Mouse (Mus musculus) kidney, embryonic 16.5 days (tissue): Measurements from ENCODE around the gene Traf3. TPM values are rescaled to one million over a fixed set of nuclear protein-coding genes. Genes with fewer than 3 reads are reported as not detected.

Experiments used
- ATAC-seq: fragments of 200-750 bp; cut with Nextera tagmentation; 2 replicates; pipeline ENCODE4 v1.8.0; 2017; ENCODE audit warnings: moderate TSS enrichment; ENCODE audit not compliant: low FRiP score, low TSS enrichment
- H3K27ac ChIP-seq: fragments of 300-500 bp; sonication (generic); 2 replicates; pipeline ENCODE4 v1.5.1; 2014; ENCODE audit warnings: low read length
- H3K27me3 ChIP-seq: fragments of 300-500 bp; sonication (generic); 2 replicates; pipeline ENCODE4 v1.6.1; 2014; ENCODE audit warnings: low read length, control low read depth, mixed read lengths; ENCODE audit not compliant: insufficient read depth
- H3K36me3 ChIP-seq: fragments of 300-500 bp; sonication (generic); 2 replicates; pipeline ENCODE4 v1.6.1; 2014; ENCODE audit warnings: low read length, control low read depth, mixed read lengths; ENCODE audit not compliant: insufficient read depth
- H3K4me1 ChIP-seq: fragments of 300-500 bp; sonication (generic); 2 replicates; pipeline ENCODE4 v1.6.1; 2014; ENCODE audit warnings: low read length, control low read depth, mixed read lengths; ENCODE audit not compliant: insufficient read depth
- H3K4me2 ChIP-seq: fragments of 300-500 bp; sonication (generic); replicated peaks from 2 replicates; pipeline ENCODE4 v1.6.1; 2014; ENCODE audit warnings: low read depth, low read length
- H3K4me3 ChIP-seq: fragments of 300-500 bp; sonication (generic); 2 replicates; pipeline ENCODE4 v1.5.1; 2014; ENCODE audit warnings: mild to moderate bottlenecking, low read length
- H3K9ac ChIP-seq: fragments of 300-500 bp; sonication (generic); replicated peaks from 2 replicates; pipeline ENCODE4 v1.6.1; 2014; ENCODE audit warnings: low read length
- H3K9me3 ChIP-seq: fragments of 300-500 bp; sonication (generic); 2 replicates; pipeline ENCODE4 v1.6.1; 2016; ENCODE audit warnings: low read length, control low read depth
- WGBS: fragments of 180-500 bp; shearing (Covaris S2); extraction: QIAGEN DNeasy Blood & Tissue Kit; methylation state at CpG from one replicate; pipeline ENCODE4 v1.1.7; 2014; 5-methylcytosine and 5-hydroxymethylcytosine counted together
- polyA plus RNA-seq: library from polyadenylated mRNA; unstranded; fragments of >200 nt; fragmentation: Nextera tagmentation; extraction: Ambion mirVana; gene quantifications from 2 replicates; pipeline ENCODE4 v1.2.1, GENCODE M21; 2015

Gene Traf3
- polyA plus RNA-seq, 1 experiment from 2014 or later: 8.9 TPM

- Histone ChIP-seq H3K4me3 (no peak overlapping the region), H3K9ac (no peak overlapping the region), H3K4me2 (no peak overlapping the region), H3K36me3 (no peaks in the 10 kb centered on the region), H3K27ac (no peak overlapping the region), H3K4me1 (peaks cover 20% of the 10 kb centered on the region), H3K27me3 (no peaks in the 10 kb centered on the region), H3K9me3 (no peaks in the 10 kb centered on the region)
- WGBS: 85% methylated on average over 5 of the region's 5 CpGs
- no peak for ATAC-seq
These were observed 24.2 kb downstream of the Traf3 start for GRCm38 (mm10) chr12:111190355-111190754.

GRCm38 (mm10) chr12:111190891-111191290, 24.7 kb downstream of the Traf3 start:
- ATAC-seq: no peak
- WGBS: 65% methylated on average over 2 of the region's 2 CpGs
- H3K27me3 ChIP-seq: no peaks in the 10 kb centered on the region

GRCm38 (mm10) chr12:111192777-111193176, 26.6 kb downstream of the Traf3 start:
- ATAC-seq: no peak
- WGBS: 55% methylated on average over 6 of the region's 6 CpGs
- Histone ChIP-seq H3K9ac (no peak overlapping the region), H3K4me2 (no peak overlapping the region), H3K27ac (no peak overlapping the region), H3K9me3 (no peaks in the 10 kb centered on the region), H3K27me3 (no peaks in the 10 kb centered on the region), H3K4me3 (no peak overlapping the region), H3K36me3 (no peaks in the 10 kb centered on the region), H3K4me1 (peaks cover 15% of the 10 kb centered on the region)

More at GRCm38 (mm10) chr12:111190891-111191290, 24.7 kb downstream of the Traf3 start:
- Histone ChIP-seq H3K4me1 (peaks cover 20% of the 10 kb centered on the region), H3K36me3 (no peaks in the 10 kb centered on the region), H3K27ac (no peak overlapping the region), H3K9me3 (no peaks in the 10 kb centered on the region), H3K4me3 (no peak overlapping the region), H3K4me2 (no peak overlapping the region), H3K9ac (no peak overlapping the region)

- H3K4me2 ChIP-seq: no peak overlapping the region
- WGBS: 49% methylated on average over 9 of the region's 9 CpGs
- no peak overlapping the region for H3K27ac ChIP-seq
- H3K9ac ChIP-seq: no peak overlapping the region
- H3K36me3 ChIP-seq: no peaks in the 10 kb centered on the region
- peaks cover 15% of the 10 kb centered on the region for H3K4me1 ChIP-seq
- ATAC-seq: peak; percentile 43; the same call in 1 of the 2 replicates
- H3K27me3 ChIP-seq: no peaks in the 10 kb centered on the region
- H3K4me3 ChIP-seq: no peak overlapping the region
- H3K9me3 ChIP-seq: no peaks in the 10 kb centered on the region
These were observed 27.2 kb downstream of the Traf3 start for GRCm38 (mm10) chr12:111193331-111193730.

GRCm38 (mm10) chr12:111196548-111196947, 30.4 kb downstream of the Traf3 start:
- 59% methylated on average over 4 of the region's 4 CpGs for WGBS
- no peak for ATAC-seq
- H3K4me2 ChIP-seq: no peak overlapping the region

GRCm38 (mm10) chr12:111203076-111203475, 36.9 kb downstream of the Traf3 start:
- H3K27me3 ChIP-seq: no peaks in the 10 kb centered on the region
- no peak overlapping the region for H3K4me2 ChIP-seq
- H3K27ac ChIP-seq: no peak overlapping the region
- H3K9me3 ChIP-seq: no peaks in the 10 kb centered on the region
- no peak for ATAC-seq
- no peaks in the 10 kb centered on the region for H3K36me3 ChIP-seq
- H3K9ac ChIP-seq: no peak overlapping the region
- no peaks in the 10 kb centered on the region for H3K4me1 ChIP-seq
- 70% methylated on average over 10 of the region's 10 CpGs for WGBS
- H3K4me3 ChIP-seq: no peak overlapping the region

More at GRCm38 (mm10) chr12:111196548-111196947, 30.4 kb downstream of the Traf3 start:
- H3K9ac ChIP-seq: no peak overlapping the region
- H3K27ac ChIP-seq: no peak overlapping the region
- H3K36me3 ChIP-seq: no peaks in the 10 kb centered on the region
- peaks cover 15% of the 10 kb centered on the region for H3K4me1 ChIP-seq
- H3K9me3 ChIP-seq: no peaks in the 10 kb centered on the region
- no peak overlapping the region for H3K4me3 ChIP-seq
- H3K27me3 ChIP-seq: no peaks in the 10 kb centered on the region

- WGBS: 69% methylated on average over 3 of the region's 3 CpGs
- Histone ChIP-seq H3K9me3 (no peaks in the 10 kb centered on the region), H3K4me1 (no peaks in the 10 kb centered on the region), H3K4me3 (no peak overlapping the region), H3K36me3 (no peaks in the 10 kb centered on the region), H3K9ac (no peak overlapping the region), H3K27ac (no peak overlapping the region), H3K27me3 (no peaks in the 10 kb centered on the region), H3K4me2 (no peak overlapping the region)
- ATAC-seq: no peak
These were observed 37.8 kb downstream of the Traf3 start for GRCm38 (mm10) chr12:111203945-111204344.

GRCm38 (mm10) chr12:111207641-111208040, 41.5 kb downstream of the Traf3 start:
- H3K4me2 ChIP-seq: no peak overlapping the region
- no peaks in the 10 kb centered on the region for H3K36me3 ChIP-seq
- no peak overlapping the region for H3K9ac ChIP-seq
- 76% methylated on average over 3 of the region's 3 CpGs for WGBS
- no peak for ATAC-seq
- H3K27ac ChIP-seq: no peak overlapping the region
- H3K27me3 ChIP-seq: no peaks in the 10 kb centered on the region
- H3K4me3 ChIP-seq: no peak overlapping the region
- H3K9me3 ChIP-seq: no peaks in the 10 kb centered on the region
- H3K4me1 ChIP-seq: no peaks in the 10 kb centered on the region

GRCm38 (mm10) chr12:111211729-111212128, 45.6 kb downstream of the Traf3 start:
- 86% methylated on average over 5 of the region's 5 CpGs for WGBS
- no peaks in the 10 kb centered on the region for H3K4me1 ChIP-seq
- no peak overlapping the region for H3K4me2 ChIP-seq
- no peak overlapping the region for H3K4me3 ChIP-seq
- H3K9me3 ChIP-seq: no peaks in the 10 kb centered on the region
- H3K27me3 ChIP-seq: no peaks in the 10 kb centered on the region
- ATAC-seq: no peak
- H3K9ac ChIP-seq: no peak overlapping the region
- no peaks in the 10 kb centered on the region for H3K36me3 ChIP-seq
- H3K27ac ChIP-seq: no peak overlapping the region

GRCm38 (mm10) chr12:111218867-111219266, 52.7 kb downstream of the Traf3 start:
- Histone ChIP-seq H3K27me3 (no peaks in the 10 kb centered on the region), H3K4me1 (peaks cover under 1% of the 10 kb centered on the region; the same call in 1 of the 2 replicates), H3K4me3 (no peak overlapping the region), H3K27ac (no peak overlapping the region), H3K4me2 (no peak overlapping the region), H3K9ac (no peak overlapping the region), H3K9me3 (peaks cover 4% of the 10 kb centered on the region; the same call in 1 of the 2 replicates), H3K36me3 (peaks cover 25% of the 10 kb centered on the region)
- 94% methylated on average over 6 of the region's 6 CpGs for WGBS
- ATAC-seq: no peak
